Mouse (Mus musculus): Measurements from ENCODE around the gene Lnx1. TPM values are rescaled to one million over a fixed set of nuclear protein-coding genes. Genes with fewer than 3 reads are reported as not detected.

Lnx1 gene
- polyA plus RNA-seq, 1 experiment from 2014 or later = 1.6 TPM

Other genes with a start within 250 kb of the Lnx1 start
- gene Scfd2, start 171.2 kb downstream of the Lnx1 start, polyA plus RNA-seq (2015; fragmentation: Nextera tagmentation; extraction: Ambion mirVana) = 12.4 and 13.3 TPM in 2 replicates
- 55.6 and 57.2 TPM in 2 replicates for gene Fip1l1, start 167.5 kb downstream of the Lnx1 start, polyA plus RNA-seq (2015; fragmentation: Nextera tagmentation; extraction: Ambion mirVana)

All from heart, embryonic 13.5 days (tissue).